Mouse (Mus musculus) urinary bladder, postnatal 14 days (tissue): ENCODE results near the gene Pacrg.
A peak's percentile ranks its signal among the peaks of the same experiment; 100 is the strongest.

Experiments
- DNase-seq: peaks from one replicate; pipeline ENCODE4 v3.0.0; 2021; ENCODE audit warnings: low spot score

Gene Pacrg

GRCm38 (mm10) chr17:10624699-10625424 lies 215.2 kb downstream of the Pacrg start:
- no peak for DNase-seq

GRCm38 (mm10) chr17:10620621-10621020 lies 219.5 kb downstream of the Pacrg start:
- no peak for DNase-seq

- DNase-seq: no peak
Measured at GRCm38 (mm10) chr17:10619881-10620280, 220.2 kb downstream of the Pacrg start.

GRCm38 (mm10) chr17:10617656-10618055 lies 222.5 kb downstream of the Pacrg start:
- DNase-seq: no peak

- no peak for DNase-seq
Measured at GRCm38 (mm10) chr17:10615611-10616010, 224.5 kb downstream of the Pacrg start.

- DNase-seq: no peak
Measured at GRCm38 (mm10) chr17:10614696-10615095, 225.4 kb downstream of the Pacrg start.

GRCm38 (mm10) chr17:10611626-10612025 lies 228.5 kb downstream of the Pacrg start:
- no peak for DNase-seq

GRCm38 (mm10) chr17:10608146-10608545 lies 232.0 kb downstream of the Pacrg start:
- no peak for DNase-seq

- no peak for DNase-seq
Measured at GRCm38 (mm10) chr17:10606090-10606489, 234.0 kb downstream of the Pacrg start.

GRCm38 (mm10) chr17:10597741-10598140 lies 242.4 kb downstream of the Pacrg start:
- no peak for DNase-seq

GRCm38 (mm10) chr17:10589604-10590003 lies 250.5 kb downstream of the Pacrg start:
- no peak for DNase-seq

GRCm38 (mm10) chr17:10588922-10589400 lies 251.2 kb downstream of the Pacrg start:
- DNase-seq: no peak

- DNase-seq: no peak
Measured at GRCm38 (mm10) chr17:10583301-10583700, 256.8 kb downstream of the Pacrg start.

- DNase-seq: no peak
Measured at GRCm38 (mm10) chr17:10575306-10575705, 264.8 kb downstream of the Pacrg start.

- DNase-seq: no peak
Measured at GRCm38 (mm10) chr17:10572436-10572835, 267.7 kb downstream of the Pacrg start.

- no peak for DNase-seq
Measured at GRCm38 (mm10) chr17:10569270-10569669, 270.8 kb downstream of the Pacrg start.

- DNase-seq: no peak
Measured at GRCm38 (mm10) chr17:10567411-10567810, 272.7 kb downstream of the Pacrg start.

- DNase-seq: no peak
Measured at GRCm38 (mm10) chr17:10564191-10564590, 275.9 kb downstream of the Pacrg start.

- no peak for DNase-seq
Measured at GRCm38 (mm10) chr17:10562871-10563270, 277.2 kb downstream of the Pacrg start.

GRCm38 (mm10) chr17:10560053-10560452 lies 280.1 kb downstream of the Pacrg start:
- no peak for DNase-seq

GRCm38 (mm10) chr17:10558671-10559070 lies 281.4 kb downstream of the Pacrg start:
- no peak for DNase-seq

GRCm38 (mm10) chr17:10552295-10553056 lies 287.6 kb downstream of the Pacrg start:
- peak; percentile 24 for DNase-seq
